Mouse (Mus musculus) neutrophil, adult 5-6 weeks (primary cell): ENCODE data around the gene Anks1b. TPM values are rescaled to one million over a fixed set of nuclear protein-coding genes. Genes with fewer than 3 reads are reported as not detected.

Experiments
- ATAC-seq: fragments of 151-379, 151-347 bp; 2 replicates; pipeline ENCODE4 v1.8.0; 2017; ENCODE audit warnings: mild to moderate bottlenecking, moderate TSS enrichment; ENCODE audit not compliant: insufficient number of reproducible peaks, poor library complexity, low FRiP score, severe bottlenecking; ENCODE audit errors: extremely low read depth
- total RNA-seq: library from RNA; stranded (forward); fragments of 200-1000 nt; gene quantifications from 2 replicates; pipeline ENCODE4 v1.2.3, GENCODE M21; 2017

Gene Anks1b
- total RNA-seq, 1 experiment from 2014 or later, result 0.23 TPM

GRCm38 (mm10) chr10:89921965-89922364 lies 48.7 kb downstream of the Anks1b start:
- no peak for ATAC-seq

DNA sequence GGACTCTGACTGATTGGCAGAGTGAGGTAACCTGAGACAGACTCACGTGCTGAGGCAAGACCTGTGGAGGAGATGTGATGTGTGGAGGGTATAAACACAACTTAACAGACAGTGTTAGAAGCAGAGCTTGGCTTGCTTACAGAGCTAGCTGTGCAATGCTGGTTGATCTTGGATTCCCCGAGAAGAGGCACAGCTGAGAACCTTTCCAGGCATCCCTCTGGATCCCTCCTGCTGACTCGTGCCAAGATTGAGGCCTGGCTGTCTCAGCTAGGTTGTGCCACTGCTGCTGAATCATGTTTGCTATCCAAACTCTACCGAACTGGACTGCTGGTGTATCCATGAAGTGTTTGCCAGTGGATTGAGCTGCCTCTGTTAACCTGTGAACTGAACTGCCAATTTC lies 68.9 kb downstream of the Anks1b start:
- ATAC-seq, result no peak

DNA sequence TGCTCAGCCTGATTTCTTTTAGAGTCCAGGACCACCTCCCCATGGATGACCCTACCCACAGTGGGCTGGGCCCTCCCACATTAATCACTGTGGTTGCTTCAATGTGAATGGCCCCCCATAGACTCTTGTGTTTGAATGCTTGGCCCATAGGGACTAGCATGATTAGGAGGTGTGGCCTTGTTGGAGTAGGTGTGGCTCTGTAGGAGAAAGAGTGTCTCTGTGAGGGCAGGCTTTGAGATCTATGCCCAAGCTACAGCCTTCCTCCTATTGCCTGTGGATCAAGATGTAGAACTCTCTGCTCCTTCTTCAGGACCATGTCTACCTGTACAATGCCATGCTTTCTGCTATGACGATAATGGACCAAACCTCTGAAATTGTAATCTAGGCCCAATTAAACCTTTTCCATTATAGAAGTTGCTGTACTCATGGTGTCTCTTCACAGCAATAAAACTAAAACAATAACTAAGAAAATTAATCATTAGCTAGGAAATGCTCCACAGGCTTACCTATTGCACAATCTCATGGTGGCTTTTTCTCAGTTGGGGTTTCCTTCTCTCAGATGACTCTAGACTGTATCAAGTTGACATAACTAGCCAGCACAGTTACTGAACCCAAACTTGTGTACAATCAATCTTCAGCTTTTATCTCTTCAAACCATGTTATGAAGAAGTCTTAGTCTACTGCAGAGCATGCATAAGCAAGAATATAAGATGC lies 73.5 kb downstream of the Anks1b start:
- ATAC-seq, result no peak

GRCm38 (mm10) chr10:89974361-89974760 lies 101.1 kb downstream of the Anks1b start:
- no peak for ATAC-seq

- no peak for ATAC-seq
Observed at GRCm38 (mm10) chr10:89975431-89975841, 102.1 kb downstream of the Anks1b start.

DNA sequence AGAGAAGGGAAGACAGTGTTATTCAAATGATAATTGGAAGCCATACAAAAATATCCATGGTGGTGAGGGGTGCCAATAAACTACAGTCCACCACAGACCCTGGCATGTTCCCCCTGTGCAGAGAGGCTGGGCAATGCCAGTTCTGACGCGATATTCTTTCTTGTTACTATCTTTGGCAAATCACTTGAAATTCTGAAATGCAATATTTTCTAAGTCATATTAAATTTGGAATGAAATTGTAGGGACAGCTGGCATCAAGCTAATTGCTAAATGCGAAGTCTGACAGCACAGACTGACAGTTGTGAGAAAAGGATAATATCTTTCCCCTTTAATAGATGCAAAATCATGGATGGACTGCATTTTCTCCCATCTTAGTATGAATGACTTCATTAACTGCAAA lies 103.3 kb downstream of the Anks1b start:
- ATAC-seq, result no peak

- ATAC-seq, result no peak
Observed at GRCm38 (mm10) chr10:89994171-89994570, 120.9 kb downstream of the Anks1b start.

GRCm38 (mm10) chr10:89995621-89996428 lies 122.5 kb downstream of the Anks1b start:
- no peak for ATAC-seq

GRCm38 (mm10) chr10:90003980-90004729 lies 130.8 kb downstream of the Anks1b start:
- no peak for ATAC-seq

DNA sequence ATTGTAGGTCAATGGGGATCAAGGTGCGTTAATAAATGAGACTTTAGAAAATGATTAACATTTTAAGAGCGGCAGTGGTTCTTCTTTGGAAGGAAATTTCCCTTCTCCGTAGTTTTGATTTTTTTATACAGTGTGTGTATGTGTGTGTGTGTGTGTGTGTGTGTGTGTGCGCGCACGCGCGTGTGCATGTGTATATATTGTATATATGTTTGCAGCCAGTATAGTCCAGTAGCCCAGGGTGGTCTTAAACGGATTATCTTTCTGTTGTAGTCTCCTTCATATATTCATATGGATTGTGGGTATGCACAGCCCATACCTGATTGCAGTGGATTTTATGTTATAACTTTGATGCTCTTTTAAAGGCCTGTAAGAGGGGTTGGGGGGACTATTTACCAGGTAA lies 131.6 kb downstream of the Anks1b start:
- ATAC-seq, result no peak

DNA sequence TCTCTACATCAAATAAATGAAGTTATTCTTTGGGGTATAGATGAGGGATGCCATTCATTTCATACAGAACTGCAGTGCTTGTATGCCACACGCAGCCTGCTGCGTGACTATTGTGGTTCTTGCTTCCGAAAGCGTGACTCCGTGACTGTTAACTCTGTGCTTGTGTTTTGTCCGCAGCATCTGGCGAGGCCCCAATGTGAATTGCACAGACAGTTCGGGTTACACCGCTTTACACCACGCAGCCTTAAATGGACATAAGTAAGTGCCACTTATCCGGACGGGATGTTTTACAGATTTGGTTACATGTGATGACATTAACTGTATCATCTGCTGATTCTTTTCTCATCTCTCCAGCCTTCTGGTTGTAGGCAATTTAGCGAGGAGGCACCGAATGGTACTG lies 159.7 kb downstream of the Anks1b start:
- no peak for ATAC-seq

GRCm38 (mm10) chr10:90043287-90043686 lies 170.0 kb downstream of the Anks1b start:
- no peak for ATAC-seq

DNA sequence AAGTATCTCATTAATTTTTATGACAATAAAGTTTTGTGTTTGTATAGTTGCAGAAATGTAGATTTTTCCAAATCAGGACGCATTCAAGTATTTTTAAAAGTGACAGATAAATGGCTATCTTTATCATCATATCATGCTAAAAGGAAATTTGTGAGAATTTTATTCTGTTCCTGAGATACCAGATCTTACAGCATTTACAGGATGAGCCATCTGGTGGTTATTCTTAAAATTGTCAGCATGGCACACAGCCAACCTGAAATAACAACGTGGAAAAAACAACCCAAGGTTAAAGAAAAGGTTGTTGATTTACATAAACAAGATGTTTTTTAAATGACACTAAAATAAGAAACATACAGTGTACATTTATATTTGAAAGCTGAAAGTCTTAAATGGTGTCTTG lies 170.5 kb downstream of the Anks1b start:
- no peak for ATAC-seq

- no peak for ATAC-seq
Observed at GRCm38 (mm10) chr10:90044229-90044628, 170.9 kb downstream of the Anks1b start.

DNA sequence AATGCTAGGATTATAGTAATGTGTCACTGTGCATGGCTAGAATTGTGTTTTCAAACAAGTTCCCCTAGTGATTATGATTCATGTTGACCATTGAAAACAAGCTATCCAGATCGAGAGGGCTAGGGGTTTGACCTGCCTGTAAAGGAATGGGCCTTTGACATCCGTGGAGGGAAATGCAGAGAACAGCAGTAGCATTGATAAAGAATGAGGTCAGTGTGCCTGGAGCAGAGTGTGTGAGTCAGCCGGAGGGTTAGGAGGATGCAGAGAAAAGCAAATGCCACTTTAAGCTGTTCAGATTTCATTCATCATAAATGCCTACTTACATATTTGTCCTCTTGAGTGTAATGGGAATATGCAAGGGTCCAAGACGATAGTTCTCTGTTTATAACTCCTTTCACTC lies 195.3 kb downstream of the Anks1b start:
- ATAC-seq, result no peak

GRCm38 (mm10) chr10:90077930-90078329 lies 204.6 kb downstream of the Anks1b start:
- no peak for ATAC-seq

- no peak for ATAC-seq
Observed at GRCm38 (mm10) chr10:90081151-90081550, 207.8 kb downstream of the Anks1b start.

GRCm38 (mm10) chr10:90081630-90082029 lies 208.3 kb downstream of the Anks1b start:
- no peak for ATAC-seq

DNA sequence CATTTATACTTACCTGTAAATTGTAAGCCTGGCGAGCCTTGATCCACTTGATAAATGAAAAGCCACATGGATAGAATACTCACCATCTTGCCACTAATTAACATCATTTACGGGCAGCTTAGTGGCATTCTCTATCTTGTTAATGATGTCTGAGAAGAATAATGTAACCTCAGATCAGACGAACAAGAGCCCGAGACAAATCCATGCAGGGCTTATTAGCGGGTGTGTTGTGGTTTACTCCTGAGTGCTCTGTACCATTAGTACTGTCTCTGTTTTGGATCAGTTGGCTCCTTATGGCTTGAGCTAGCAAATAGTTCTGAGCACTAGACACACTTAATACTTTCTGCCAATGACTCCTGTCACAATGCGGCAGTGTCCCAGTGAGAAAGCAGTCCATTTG lies 220.6 kb downstream of the Anks1b start:
- no peak for ATAC-seq

GRCm38 (mm10) chr10:90112662-90113061 lies 239.4 kb downstream of the Anks1b start:
- ATAC-seq, result no peak
